Comparison of ENCODE assay signal across 9 mouse cellular contexts in the genomic region with DNA sequence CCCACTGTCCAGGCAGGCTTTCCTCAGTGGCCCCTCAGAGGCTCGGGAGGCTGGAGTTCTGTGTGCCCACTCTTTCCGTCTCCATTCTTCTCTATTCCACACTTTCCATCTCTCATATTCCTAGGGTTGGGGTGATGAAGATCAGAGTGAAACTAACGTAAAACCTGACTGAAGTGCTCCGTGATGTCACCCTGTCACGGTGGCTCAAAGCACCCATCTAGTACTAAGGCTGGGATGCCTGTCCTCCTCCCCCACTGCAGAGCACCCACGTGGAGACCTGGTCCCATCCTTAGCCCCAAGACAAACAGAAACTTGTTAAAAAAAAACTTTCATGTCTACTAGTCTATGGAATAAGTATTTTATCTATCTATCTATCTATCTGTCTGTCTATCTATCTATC. TPM values are rescaled to one million over a fixed set of nuclear protein-coding genes. Genes with fewer than 3 reads are reported as not detected.
DNase-seq lines count a peak whose midpoint lies in the region; ATAC-seq and TF ChIP-seq lines count a peak whose summit lies in the region.
"Had no signal": no experiment of that assay in that cellular context is flagged by ENCODE, and none has a peak within 500 bp of the region (broad histone marks: within the 10 kb centered on the region; RNA-seq: fewer than 3 reads in every experiment).

No protein-coding gene starts in this region.

- no peak overlapping the region for H3K9ac ChIP-seq in heart, embryonic 13.5 days
- no peak overlapping the region for H3K9ac ChIP-seq in lung, postnatal 0 days (replicated peaks; ENCODE audit: low read depth)
- H3K9ac ChIP-seq in stomach, embryonic 16.5 days (ENCODE audit: low read length), result no peak overlapping the region
- H3K9ac ChIP-seq in midbrain, embryonic 13.5 days (replicated peaks), result no peak overlapping the region

- no peak for ATAC-seq in heart, embryonic 13.5 days (ENCODE audit: extremely low read depth, insufficient number of reproducible peaks, low FRiP score, low TSS enrichment)
- no peak for ATAC-seq in lung, postnatal 0 days
- no peak for ATAC-seq in stomach, embryonic 16.5 days (ENCODE audit: insufficient read depth, low FRiP score)
- ATAC-seq in midbrain, embryonic 13.5 days, result no peak

- no peak overlapping the region for H3K4me3 ChIP-seq in heart, embryonic 13.5 days
- H3K4me3 ChIP-seq in lung, postnatal 0 days (ENCODE audit: low read depth, low read length), result no peak overlapping the region
- H3K4me3 ChIP-seq in stomach, embryonic 16.5 days (replicated peaks; ENCODE audit: low read length), result no peak overlapping the region
- H3K4me3 ChIP-seq in midbrain, embryonic 13.5 days (replicated peaks), result no peak overlapping the region

- no peak overlapping the region for H3K4me2 ChIP-seq in heart, embryonic 13.5 days
- no peak overlapping the region for H3K4me2 ChIP-seq in lung, postnatal 0 days (replicated peaks; ENCODE audit: low read depth, low read length)
- no peak overlapping the region for H3K4me2 ChIP-seq in stomach, embryonic 16.5 days (ENCODE audit: low read depth, low read length)
- H3K4me2 ChIP-seq in midbrain, embryonic 13.5 days (replicated peaks), result no peak overlapping the region

- H3K36me3 ChIP-seq in heart, embryonic 13.5 days, result no peaks in the 10 kb centered on the region
- H3K36me3 ChIP-seq in lung, postnatal 0 days (ENCODE audit: insufficient read depth, low read length), result no peaks in the 10 kb centered on the region
- no peaks in the 10 kb centered on the region for H3K36me3 ChIP-seq in stomach, embryonic 16.5 days (ENCODE audit: control insufficient read depth, insufficient read depth, low read length)
- H3K36me3 ChIP-seq in midbrain, embryonic 13.5 days, result no peaks in the 10 kb centered on the region

- intact Hi-C loops in heart, postnatal 10 days (cut with DNase I), result loop anchor here (1.0 kb wide), 1 partner anchor 21 kb away; no protein-coding TSS in a partner anchor

- H3K27me3 ChIP-seq in heart, embryonic 13.5 days (replicated peaks), result no peaks in the 10 kb centered on the region
- no peaks in the 10 kb centered on the region for H3K27me3 ChIP-seq in lung, postnatal 0 days (replicated peaks; ENCODE audit: insufficient read depth, low read length)
- H3K27me3 ChIP-seq in stomach, embryonic 16.5 days (ENCODE audit: control insufficient read depth, insufficient read depth, low read length), result no peaks in the 10 kb centered on the region
- H3K27me3 ChIP-seq in midbrain, embryonic 13.5 days, result no peaks in the 10 kb centered on the region

- WGBS in heart, embryonic 13.5 days, result 75% methylated on average over 6 of the region's 6 CpGs
- 74% methylated on average over 6 of the region's 6 CpGs for WGBS in lung, postnatal 0 days
- WGBS in stomach, embryonic 16.5 days, result 81% methylated on average over 6 of the region's 6 CpGs
- 92% methylated on average over 6 of the region's 6 CpGs for WGBS in midbrain, embryonic 13.5 days

- no peaks in the 10 kb centered on the region for H3K9me3 ChIP-seq in heart, embryonic 13.5 days
- no peaks in the 10 kb centered on the region for H3K9me3 ChIP-seq in lung, postnatal 0 days (ENCODE audit: low read length)
- H3K9me3 ChIP-seq in stomach, embryonic 16.5 days (replicated peaks; ENCODE audit: control insufficient read depth, low read length), result no peaks in the 10 kb centered on the region
- H3K9me3 ChIP-seq in midbrain, embryonic 13.5 days, result no peaks in the 10 kb centered on the region

- TF ChIP-seq CTCF in lung, postnatal 0 days (IDR thresholded peaks at IDR 0.05), result no peak

- H3K4me1 ChIP-seq in heart, embryonic 13.5 days, result peaks cover 43% of the 10 kb centered on the region
- peaks cover 10% of the 10 kb centered on the region; the same call in 1 of the 2 replicates for H3K4me1 ChIP-seq in lung, postnatal 0 days (ENCODE audit: insufficient read depth, low read depth, low read length)
- peaks cover 5% of the 10 kb centered on the region; the same call in 1 of the 2 replicates for H3K4me1 ChIP-seq in stomach, embryonic 16.5 days (ENCODE audit: control insufficient read depth, insufficient read depth, low read length)
- peaks cover 27% of the 10 kb centered on the region for H3K4me1 ChIP-seq in midbrain, embryonic 13.5 days (replicated peaks)

- no peak for TF ChIP-seq EP300 in lung, postnatal 0 days (IDR thresholded peaks at IDR 0.05)

- H3K27ac ChIP-seq in heart, embryonic 13.5 days (replicated peaks), result peak overlapping the region; percentile 88
- H3K27ac ChIP-seq in lung, postnatal 0 days (ENCODE audit: low read length), result peak overlapping the region; percentile 88
- peak overlapping the region; percentile 56 for H3K27ac ChIP-seq in stomach, embryonic 16.5 days (ENCODE audit: low read length)
- H3K27ac ChIP-seq in midbrain, embryonic 13.5 days, result no peak overlapping the region

- no peak for DNase-seq in heart, postnatal 10 days
- no peak for DNase-seq in lung, postnatal 0 days (ENCODE audit: low spot score)
- no peak for DNase-seq in lung, adult 18-20 months
- DNase-seq in induced T-regulatory cell, adult 2 months (ENCODE audit: low read depth), result peak; percentile 58
- no peak for DNase-seq in kidney, adult 18-20 months
- DNase-seq: retina, postnatal 1 day had no signal

RNA-seq across cellular contexts. Expression of a gene that starts 14.1 kb away (rescaled TPM):
- 0.59 and 0.67 TPM in 2 replicates for polyA plus RNA-seq in heart, embryonic 13.5 days (2015; fragmentation: Nextera tagmentation; extraction: Ambion mirVana)
- under 1 TPM; 0.53 to 0.55 TPM for total RNA-seq in heart, postnatal 10 days (2021)
- 0.24 and 0.27 TPM in 2 replicates for polyA plus RNA-seq in lung, postnatal 0 days (2015; fragmentation: Nextera tagmentation; extraction: Ambion mirVana)
- 0.19 and 0.26 TPM in 2 replicates for polyA plus RNA-seq in stomach, embryonic 16.5 days (2015; fragmentation: Nextera tagmentation; extraction: Ambion mirVana)
- polyA plus RNA-seq in midbrain, embryonic 13.5 days (2015; fragmentation: Nextera tagmentation; extraction: Ambion mirVana), result 0.13 and 0.28 TPM in 2 replicates
